Mouse (Mus musculus): Measurements from ENCODE around the gene Rnf151. TPM values are rescaled to one million over a fixed set of nuclear protein-coding genes. Genes with fewer than 3 reads are reported as not detected.
"Not testable (repeated sequence)": the region's sequence is repeated elsewhere in the genome, so short reads cannot be mapped to it uniquely, and the experiment has no call there.

The Rnf151 gene
- polyA plus RNA-seq, 1 experiment from 2014 or later = 0.18 TPM

GRCm38 (mm10) chr17:24728184-24728583, 10.3 kb upstream of the Rnf151 start:
- no peak overlapping the region for H3K9ac ChIP-seq

GRCm38 (mm10) chr17:24727618-24728017, 9.8 kb upstream of the Rnf151 start, which contains the start of gene Rpl3l:
Gene Rpl3l (plus strand): TSS chr17:24727820.
- H3K9me3 ChIP-seq (replicated peaks) = no peaks in the 10 kb centered on the region
- no peak for ATAC-seq (ENCODE audit: low FRiP score)
- peaks cover under 1% of the 10 kb centered on the region for H3K36me3 ChIP-seq
- H3K4me1 ChIP-seq = peaks cover 10% of the 10 kb centered on the region
- no peak within 1 kb of the TSS for H3K4me3 ChIP-seq
- 66% methylated on average over 2 of the region's 2 CpGs for WGBS
- H3K27ac ChIP-seq = no peak within 1 kb of the TSS
- H3K9ac ChIP-seq = no peak within 1 kb of the TSS
- H3K4me2 ChIP-seq (replicated peaks) = no peak within 1 kb of the TSS
- peaks cover 12% of the 10 kb centered on the region; the same call in 1 of the 2 replicates for H3K27me3 ChIP-seq

More at GRCm38 (mm10) chr17:24728184-24728583, 10.3 kb upstream of the Rnf151 start:
- H3K27ac ChIP-seq = no peak overlapping the region
- ATAC-seq (ENCODE audit: low FRiP score) = no peak
- H3K4me1 ChIP-seq = peaks cover 5% of the 10 kb centered on the region
- H3K4me2 ChIP-seq (replicated peaks) = no peak overlapping the region
- H3K27me3 ChIP-seq = peaks cover 12% of the 10 kb centered on the region; the same call in 1 of the 2 replicates
- H3K4me3 ChIP-seq = no peak overlapping the region
- H3K9me3 ChIP-seq (replicated peaks) = no peaks in the 10 kb centered on the region
- H3K36me3 ChIP-seq = no peaks in the 10 kb centered on the region
- 73% methylated on average over 17 of the region's 17 CpGs for WGBS

- Histone ChIP-seq H3K4me1 (peaks cover 25% of the 10 kb centered on the region), H3K27me3 (0 out of 2 replicates have a peak, but pooled peaks cover 2% of the 10 kb centered on the region), H3K4me3 (no peak overlapping the region), H3K4me2 (replicated peaks) (no peak overlapping the region), H3K36me3 (peaks cover 17% of the 10 kb centered on the region), H3K9me3 (replicated peaks) (no peaks in the 10 kb centered on the region), H3K9ac (no peak overlapping the region), H3K27ac (no peak overlapping the region)
- ATAC-seq (ENCODE audit: low FRiP score) = no peak
- 71% methylated on average over 3 of the region's 3 CpGs for WGBS
Observed at GRCm38 (mm10) chr17:24725637-24726390, 8.0 kb upstream of the Rnf151 start.

- ATAC-seq (ENCODE audit: low FRiP score) = peak; percentile 71
- Histone ChIP-seq H3K9me3 (replicated peaks) (no peaks in the 10 kb centered on the region), H3K4me3 (peak within 1 kb of the TSS; percentile 68), H3K4me2 (replicated peaks) (peak within 1 kb of the TSS; percentile 96), H3K27me3 (0 out of 2 replicates have a peak, but pooled peaks cover 2% of the 10 kb centered on the region), H3K36me3 (peaks cover 17% of the 10 kb centered on the region), H3K9ac (peak within 1 kb of the TSS; percentile 92), H3K27ac (peak within 1 kb of the TSS; percentile 80), H3K4me1 (peaks cover 28% of the 10 kb centered on the region)
- 1% methylated on average over 30 of the region's 30 CpGs for WGBS
Observed at GRCm38 (mm10) chr17:24724184-24724583, 6.3 kb upstream of the Rnf151 start, which contains the start of gene Ndufb10. Gene Ndufb10 (minus strand): TSS chr17:24724478.

GRCm38 (mm10) chr17:24723881-24724180, 6.0 kb upstream of the Rnf151 start:
- Histone ChIP-seq H3K4me3 (peak overlapping the region; percentile 68), H3K27me3 (0 out of 2 replicates have a peak, but pooled peaks cover 2% of the 10 kb centered on the region), H3K4me1 (peaks cover 30% of the 10 kb centered on the region), H3K36me3 (peaks cover 17% of the 10 kb centered on the region), H3K9ac (peak overlapping the region; percentile 92), H3K27ac (peak overlapping the region; percentile 80), H3K4me2 (replicated peaks) (peak overlapping the region; percentile 96), H3K9me3 (replicated peaks) (no peaks in the 10 kb centered on the region)
- ATAC-seq (ENCODE audit: low FRiP score) = peak; percentile 9; the same call in 1 of the 2 replicates
- WGBS = under 1% methylated on average over 15 of the region's 15 CpGs

GRCm38 (mm10) chr17:24723122-24723880, 5.4 kb upstream of the Rnf151 start:
- Histone ChIP-seq H3K4me1 (peaks cover 32% of the 10 kb centered on the region), H3K27ac (peak overlapping the region; percentile 80), H3K27me3 (0 out of 2 replicates have a peak, but pooled peaks cover 2% of the 10 kb centered on the region), H3K9me3 (replicated peaks) (no peaks in the 10 kb centered on the region), H3K36me3 (peaks cover 17% of the 10 kb centered on the region), H3K4me2 (replicated peaks) (peak overlapping the region; percentile 96), H3K4me3 (peak overlapping the region; percentile 68), H3K9ac (peak overlapping the region; percentile 92)
- ATAC-seq (ENCODE audit: low FRiP score) = no peak
- 4% methylated on average over 12 of the region's 12 CpGs for WGBS

GRCm38 (mm10) chr17:24722220-24722924, 4.5 kb upstream of the Rnf151 start:
- Histone ChIP-seq H3K4me3 (no peak overlapping the region), H3K4me1 (peaks cover 32% of the 10 kb centered on the region), H3K36me3 (peaks cover 17% of the 10 kb centered on the region), H3K9me3 (replicated peaks) (no peaks in the 10 kb centered on the region), H3K9ac (0 out of 2 replicates have a peak overlapping the region, but pooled peaks have one; percentile 23), H3K4me2 (replicated peaks) (no peak overlapping the region), H3K27me3 (0 out of 2 replicates have a peak, but pooled peaks cover 2% of the 10 kb centered on the region), H3K27ac (0 out of 2 replicates have a peak overlapping the region, but pooled peaks have one; percentile 4)
- no peak for ATAC-seq (ENCODE audit: low FRiP score)
- WGBS = 36% methylated on average over 13 of the region's 13 CpGs

- peak overlapping the region; percentile 24 for H3K4me3 ChIP-seq
- H3K9ac ChIP-seq = peak overlapping the region; percentile 54
- H3K9me3 ChIP-seq (replicated peaks); ATAC-seq (ENCODE audit: low FRiP score); H3K27me3 ChIP-seq; H3K27ac ChIP-seq: not testable (repeated sequence)
- peaks cover 32% of the 10 kb centered on the region for H3K4me1 ChIP-seq
- 70% methylated on average over 7 of the region's 7 CpGs for WGBS
- H3K4me2 ChIP-seq (replicated peaks) = peak overlapping the region; percentile 83
- H3K36me3 ChIP-seq = peaks cover 22% of the 10 kb centered on the region
Observed at GRCm38 (mm10) chr17:24721383-24721955, 3.6 kb upstream of the Rnf151 start.

GRCm38 (mm10) chr17:24720616-24721015, 2.8 kb upstream of the Rnf151 start:
- not testable (repeated sequence) for H3K27me3 ChIP-seq; H3K27ac ChIP-seq; H3K9me3 ChIP-seq (replicated peaks); ATAC-seq (ENCODE audit: low FRiP score)
- Histone ChIP-seq H3K4me3 (peak overlapping the region; percentile 86), H3K4me2 (replicated peaks) (peak overlapping the region; percentile 83), H3K36me3 (peaks cover 28% of the 10 kb centered on the region), H3K9ac (peak overlapping the region; percentile 88), H3K4me1 (peaks cover 32% of the 10 kb centered on the region)
- 2% methylated on average over 11 of the region's 11 CpGs for WGBS

- Histone ChIP-seq H3K4me2 (replicated peaks) (peak overlapping the region; percentile 83), H3K4me1 (peaks cover 32% of the 10 kb centered on the region), H3K36me3 (peaks cover 29% of the 10 kb centered on the region), H3K9ac (peak overlapping the region; percentile 89), H3K4me3 (peak overlapping the region; percentile 86), H3K27me3 (no peaks in the 10 kb centered on the region), H3K9me3 (replicated peaks) (no peaks in the 10 kb centered on the region), H3K27ac (peak overlapping the region; percentile 88)
- under 1% methylated on average over 61 of the region's 61 CpGs for WGBS
- ATAC-seq (ENCODE audit: low FRiP score) = peak; percentile 98
Observed at GRCm38 (mm10) chr17:24719494-24720222, 1.8 kb upstream of the Rnf151 start.

GRCm38 (mm10) chr17:24718938-24719337, 1.1 kb upstream of the Rnf151 start:
- Histone ChIP-seq H3K4me2 (replicated peaks) (peak overlapping the region; percentile 69), H3K36me3 (peaks cover 29% of the 10 kb centered on the region), H3K4me1 (peaks cover 32% of the 10 kb centered on the region), H3K9ac (peak overlapping the region; percentile 89), H3K4me3 (peak overlapping the region; percentile 86)
- WGBS = 65% methylated on average over 5 of the region's 5 CpGs
- not testable (repeated sequence) for ATAC-seq (ENCODE audit: low FRiP score); H3K9me3 ChIP-seq (replicated peaks); H3K27ac ChIP-seq; H3K27me3 ChIP-seq
